Mouse (Mus musculus) heart, adult 10 weeks (tissue): ENCODE data around the gene Bcl2l12. TPM values are rescaled to one million over a fixed set of nuclear protein-coding genes. Genes with fewer than 3 reads are reported as not detected.

ENCODE experiments used
- polyA plus RNA-seq: library from polyadenylated mRNA; stranded (reverse); fragments of 350-450 nt; fragmentation: Illumina TruSeq; extraction: RNeasy Lipid Tissue Mini Kit (QIAGEN cat#74804); gene quantifications from one replicate; pipeline ENCODE4 v1.2.3, GENCODE M21; 2014; ENCODE audit warnings: low read depth, low replicate concordance

Bcl2l12 gene
- 12.3 TPM for polyA plus RNA-seq

DNA sequence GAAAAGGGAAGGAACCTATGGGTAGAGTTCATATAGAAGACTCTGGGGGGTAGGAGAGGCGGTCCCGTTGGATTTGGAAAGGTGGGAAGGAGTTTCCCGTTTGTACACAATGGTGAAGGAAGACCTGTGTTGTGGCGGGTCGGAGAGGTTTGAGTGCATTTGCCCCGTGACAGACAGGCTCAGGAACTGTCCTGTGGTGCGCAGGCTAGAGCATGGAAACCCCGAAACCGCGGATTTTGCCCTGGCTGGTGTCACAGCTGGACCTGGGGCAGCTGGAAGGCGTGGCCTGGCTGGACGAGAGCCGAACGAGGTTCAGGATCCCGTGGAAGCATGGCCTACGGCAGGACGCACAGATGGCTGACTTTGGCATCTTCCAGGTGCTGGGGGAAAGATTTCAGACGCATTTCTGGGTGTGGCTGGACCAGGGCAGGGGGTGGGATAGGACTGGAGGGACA, at the start of gene Bcl2l12:
Bcl2l12 (minus strand) TSS at position 212 of the 455 bp plus-strand sequence.

DNA sequence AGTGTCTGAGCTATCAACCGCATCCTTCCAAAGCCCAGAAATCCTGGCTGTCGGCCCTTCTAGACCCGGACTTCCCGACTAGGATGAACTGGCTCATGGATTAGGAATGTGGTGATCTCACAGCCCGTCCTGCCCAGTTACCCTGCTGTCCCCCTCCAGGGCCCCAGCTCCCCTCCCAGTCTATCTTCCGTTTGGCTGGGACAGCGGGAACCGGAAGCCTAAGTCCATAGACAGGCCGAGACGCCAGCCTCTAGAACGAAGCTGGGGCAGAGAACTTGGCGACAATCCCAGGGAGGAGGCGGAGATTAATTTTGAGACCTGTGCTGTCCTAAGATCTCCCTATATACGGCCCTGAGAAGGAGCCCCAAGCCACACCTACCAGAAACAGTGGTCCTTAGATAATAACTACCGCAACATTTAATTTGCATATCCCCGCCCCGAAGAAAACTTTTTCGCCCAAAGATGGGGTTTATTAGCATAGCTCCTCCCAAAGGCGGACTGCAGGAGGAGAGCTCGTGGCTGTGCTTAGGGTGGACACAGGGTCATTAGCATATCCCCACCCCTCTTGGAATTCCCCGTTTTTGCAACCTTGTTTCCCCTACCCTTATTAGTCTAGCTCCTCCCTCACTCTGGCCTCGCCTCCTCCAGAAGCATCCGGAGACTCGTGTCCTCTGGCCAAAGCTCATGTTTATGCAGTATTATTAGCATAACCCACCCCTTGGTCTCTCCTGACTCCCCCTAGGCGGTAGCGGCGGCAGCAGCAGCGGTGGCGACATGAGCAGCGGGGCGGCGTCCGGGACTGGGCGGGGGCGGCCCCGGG, 18.9 kb upstream of the Bcl2l12 start, which contains the start of gene Rras:
Rras (plus strand) TSS at position 720 of the 820 bp plus-strand sequence.

DNA sequence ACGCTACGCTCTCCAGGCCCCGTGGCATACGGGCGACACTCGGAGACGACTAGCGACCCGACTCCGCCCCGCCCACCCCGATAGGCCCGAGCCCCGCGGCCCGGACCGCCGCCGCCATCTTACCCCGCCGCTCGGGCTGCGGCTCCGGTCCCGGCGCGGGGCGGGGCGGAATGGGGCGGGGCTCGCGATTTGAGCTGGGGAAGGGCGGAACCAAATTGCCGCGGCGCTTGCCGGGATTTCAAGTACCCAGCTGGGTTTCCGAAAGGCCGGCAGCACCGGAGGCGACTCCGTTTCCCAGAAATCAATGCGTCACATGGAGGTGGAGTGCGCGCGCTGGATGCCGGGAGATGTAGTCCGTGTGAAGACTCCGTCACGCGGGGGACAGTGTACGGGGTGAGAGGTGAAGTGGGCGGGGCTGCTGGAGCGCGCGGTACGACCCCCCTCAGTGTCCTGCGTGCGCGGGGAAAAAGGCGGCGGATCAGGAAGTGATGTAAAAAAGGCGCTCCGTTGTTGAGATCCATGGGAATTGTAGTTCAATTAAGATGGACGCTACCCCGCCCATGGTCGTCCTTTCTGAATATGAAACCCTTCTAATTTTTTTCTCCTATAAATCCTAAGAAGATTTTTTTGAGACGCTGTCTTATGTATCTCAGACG, 17.6 kb upstream of the Bcl2l12 start, which contains the start of gene Scaf1:
Scaf1 (minus strand) TSS at position 407 of the 656 bp plus-strand sequence.

DNA sequence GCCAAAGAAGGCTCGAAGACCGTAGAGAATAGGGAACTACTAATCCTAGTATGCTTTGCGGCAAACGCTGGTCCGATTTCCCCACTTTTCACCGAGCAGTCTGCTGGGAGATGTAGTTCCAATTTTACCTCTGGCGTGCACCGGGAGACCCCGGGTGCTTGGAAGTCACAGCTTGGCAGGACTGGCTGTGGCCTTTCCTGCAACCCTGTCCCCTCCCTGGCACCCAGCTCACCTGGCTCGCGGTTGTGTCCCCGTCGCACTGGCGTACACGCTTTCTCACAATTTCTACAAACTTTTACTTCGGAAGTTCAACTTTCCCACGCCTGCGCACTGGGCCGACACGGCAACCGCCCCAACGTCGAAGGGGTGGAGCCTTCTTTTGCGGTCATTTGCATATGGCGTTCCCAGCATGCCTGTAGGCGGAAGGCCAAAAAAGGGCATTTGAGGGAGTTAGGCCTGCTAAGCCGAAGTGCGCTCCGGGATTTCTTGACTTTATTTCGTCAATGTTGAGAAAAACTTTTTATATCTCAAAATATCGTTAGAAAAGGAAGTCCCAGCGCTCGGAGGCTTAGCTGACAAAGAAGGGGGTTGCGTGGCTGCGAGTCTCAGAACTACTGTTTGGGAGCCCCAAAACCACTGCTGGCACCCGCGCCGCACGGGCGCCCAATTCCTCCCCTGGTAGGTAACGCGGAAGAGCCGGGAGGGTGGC, 1.1 kb downstream of the Bcl2l12 start, which contains the start of gene Irf3:
Irf3 (plus strand) TSS at position 418 of the 709 bp plus-strand sequence.

DNA sequence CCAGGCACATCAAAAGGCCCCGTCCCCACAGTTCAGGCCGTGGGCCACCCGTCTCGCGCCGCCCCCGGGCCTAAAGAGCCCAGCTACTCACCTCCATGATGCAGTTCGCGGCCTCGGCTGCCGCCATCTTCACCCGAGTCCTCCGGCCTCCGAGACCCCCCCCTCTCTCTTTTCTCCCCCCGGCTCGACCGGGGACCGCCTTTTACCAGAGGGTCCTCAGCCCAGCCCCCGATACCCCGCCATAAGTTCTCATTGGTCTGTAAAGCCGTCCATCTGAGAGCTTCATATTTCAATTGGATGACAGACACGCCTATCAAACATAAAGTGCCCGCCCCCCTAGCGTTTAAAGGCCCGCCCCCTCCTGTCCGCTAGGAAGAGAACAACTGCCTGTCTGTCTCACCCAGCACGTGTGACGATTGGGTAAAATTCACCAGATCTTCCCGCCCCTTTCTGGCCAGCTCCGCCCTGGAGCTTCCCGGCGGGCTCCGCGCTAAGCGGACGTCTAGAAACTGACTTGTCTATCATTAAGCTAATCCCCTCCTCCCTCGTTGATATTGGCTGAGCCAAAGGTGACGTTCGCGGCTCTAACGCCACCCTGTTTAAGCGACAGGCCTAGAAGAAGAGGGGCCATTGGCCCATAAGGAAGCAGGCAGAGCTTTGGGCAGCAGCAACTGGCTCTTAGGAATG, 12.2 kb downstream of the Bcl2l12 start, which contains the start of gene Prmt1:
Prmt1 (minus strand) TSS at position 377 of the 687 bp plus-strand sequence.

DNA sequence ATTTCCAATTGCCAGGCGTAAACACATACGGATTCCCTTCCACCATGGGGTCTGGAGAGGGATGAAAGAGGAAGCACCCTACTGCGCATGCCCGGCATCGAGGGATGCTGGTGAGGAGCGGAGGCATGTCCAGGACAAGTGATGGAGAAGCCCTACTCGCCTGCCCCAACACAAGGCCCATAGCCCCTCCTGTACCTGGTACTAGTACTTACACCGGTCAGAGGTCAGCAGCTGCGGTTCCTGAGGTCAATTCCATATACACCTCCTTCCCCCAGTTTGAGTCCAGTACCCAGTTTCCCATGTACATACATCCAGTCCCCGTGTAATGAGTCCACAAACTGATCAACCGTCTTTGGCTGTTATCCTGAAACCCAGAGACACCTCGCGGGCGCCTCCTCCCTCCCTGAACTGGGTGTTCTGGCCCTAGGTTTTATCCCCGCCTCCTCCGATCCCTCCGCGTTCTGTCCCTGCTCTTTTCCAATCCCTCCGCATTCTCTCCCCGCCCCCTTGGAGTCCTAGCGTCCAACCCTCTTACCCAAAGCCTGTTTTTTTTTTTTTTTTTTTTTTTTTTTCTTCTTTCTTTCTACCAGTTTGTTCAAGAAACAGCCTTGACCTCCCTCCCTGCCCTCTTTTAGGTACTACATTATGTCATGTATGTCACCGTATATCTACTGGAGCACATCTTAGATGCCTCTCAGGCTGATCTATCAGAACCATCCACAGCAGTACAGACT, 24.0 kb downstream of the Bcl2l12 start, which contains the start of gene Cpt1c:
Cpt1c (minus strand) TSS at position 469 of the 734 bp plus-strand sequence.

DNA sequence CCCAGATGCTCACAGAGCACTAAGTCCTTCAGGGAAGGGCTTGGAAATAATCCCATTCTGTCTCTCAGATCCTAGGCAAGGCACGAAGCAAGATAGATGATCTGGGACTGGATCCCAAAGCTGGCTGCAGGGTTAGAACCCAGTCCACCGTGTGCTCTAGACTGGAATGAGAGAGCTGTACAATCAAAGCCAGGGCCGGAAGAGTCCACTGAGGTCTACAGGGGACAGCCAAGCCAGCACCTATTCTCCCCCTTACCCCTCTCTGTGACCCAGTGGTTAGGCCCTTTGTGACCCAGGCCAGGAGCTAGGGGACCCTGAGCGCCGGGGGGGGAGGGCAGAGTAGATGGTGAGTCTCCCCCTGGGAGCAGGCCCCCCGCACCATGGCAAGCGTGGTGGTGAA, 55.6 kb downstream of the Bcl2l12 start, which contains the start of gene Tsks:
Tsks (plus strand) TSS at position 301 of the 400 bp plus-strand sequence.

Other genes starting within 250 kb of the Bcl2l12 start
- not detected for gene Zfp473, start 247.7 kb downstream of the Bcl2l12 start, polyA plus RNA-seq
- 26.2 TPM for gene Nup62, start 182.6 kb downstream of the Bcl2l12 start, polyA plus RNA-seq
- gene Il4i1, start 182.3 kb downstream of the Bcl2l12 start, polyA plus RNA-seq = 0.26 TPM
- 50.1 TPM for gene Atf5, start 182.1 kb downstream of the Bcl2l12 start, polyA plus RNA-seq
- gene Akt1s1, start 149.7 kb downstream of the Bcl2l12 start, polyA plus RNA-seq = 55.0 TPM
- gene Tbc1d17, start 149.6 kb downstream of the Bcl2l12 start, polyA plus RNA-seq = 44.5 TPM
- 19.7 TPM for gene Pnkp, start 141.6 kb downstream of the Bcl2l12 start, polyA plus RNA-seq
- gene Ptov1, start 128.9 kb downstream of the Bcl2l12 start, polyA plus RNA-seq = 169 TPM
- gene Med25, start 106.0 kb downstream of the Bcl2l12 start, polyA plus RNA-seq = 74.0 TPM
- 21.4 TPM for gene Fuz, start 102.6 kb downstream of the Bcl2l12 start, polyA plus RNA-seq
- 41.3 TPM for gene Ap2a1, start 69.2 kb downstream of the Bcl2l12 start, polyA plus RNA-seq
- not detected for gene Tsks, start 55.5 kb downstream of the Bcl2l12 start, polyA plus RNA-seq
- gene Cpt1c, start 23.9 kb downstream of the Bcl2l12 start, polyA plus RNA-seq = 3.6 TPM
- gene Prmt1, start 12.1 kb downstream of the Bcl2l12 start, polyA plus RNA-seq = 114 TPM
- gene Irf3, start 1.1 kb downstream of the Bcl2l12 start, polyA plus RNA-seq = 72.3 TPM
- 34.5 TPM for gene Scaf1, start 17.7 kb upstream of the Bcl2l12 start, polyA plus RNA-seq
- gene Rras, start 19.2 kb upstream of the Bcl2l12 start, polyA plus RNA-seq = 57.4 TPM
- gene Prr12, start 54.2 kb upstream of the Bcl2l12 start, polyA plus RNA-seq = 13.2 TPM
- gene Nosip, start 63.7 kb upstream of the Bcl2l12 start, polyA plus RNA-seq = 40.7 TPM
- gene Prrg2, start 64.0 kb upstream of the Bcl2l12 start, polyA plus RNA-seq = 12.4 TPM
- gene Rcn3, start 93.5 kb upstream of the Bcl2l12 start, polyA plus RNA-seq = 40.8 TPM
- 83.1 TPM for gene Fcgrt, start 105.1 kb upstream of the Bcl2l12 start, polyA plus RNA-seq
- 641 TPM for gene Rps11, start 125.7 kb upstream of the Bcl2l12 start, polyA plus RNA-seq
- gene Rpl13a, start 130.0 kb upstream of the Bcl2l12 start, polyA plus RNA-seq = 958 TPM
- gene Gm45713, start 137.5 kb upstream of the Bcl2l12 start, polyA plus RNA-seq = not detected
- gene Flt3l, start 137.7 kb upstream of the Bcl2l12 start, polyA plus RNA-seq = 21.0 TPM
- 41.4 TPM for gene Pih1d1, start 155.6 kb upstream of the Bcl2l12 start, polyA plus RNA-seq
- 16.5 TPM for gene Aldh16a1, start 155.9 kb upstream of the Bcl2l12 start, polyA plus RNA-seq
- 27.4 TPM for gene Slc17a7, start 165.2 kb upstream of the Bcl2l12 start, polyA plus RNA-seq
- gene Gfy, start 180.9 kb upstream of the Bcl2l12 start, polyA plus RNA-seq = not detected
- not detected for gene Pth2, start 182.3 kb upstream of the Bcl2l12 start, polyA plus RNA-seq
- not detected for gene Ccdc155, start 206.2 kb upstream of the Bcl2l12 start, polyA plus RNA-seq
- not detected for gene Dkkl1, start 213.4 kb upstream of the Bcl2l12 start, polyA plus RNA-seq
- gene Tead2, start 217.0 kb upstream of the Bcl2l12 start, polyA plus RNA-seq = 7.8 TPM
- gene Cd37, start 240.4 kb upstream of the Bcl2l12 start, polyA plus RNA-seq = 3.0 TPM
- not detected for gene Slc6a16, start 242.4 kb upstream of the Bcl2l12 start, polyA plus RNA-seq